Comparison of ENCODE assay signal across 20 mouse cellular contexts in the genomic region with DNA sequence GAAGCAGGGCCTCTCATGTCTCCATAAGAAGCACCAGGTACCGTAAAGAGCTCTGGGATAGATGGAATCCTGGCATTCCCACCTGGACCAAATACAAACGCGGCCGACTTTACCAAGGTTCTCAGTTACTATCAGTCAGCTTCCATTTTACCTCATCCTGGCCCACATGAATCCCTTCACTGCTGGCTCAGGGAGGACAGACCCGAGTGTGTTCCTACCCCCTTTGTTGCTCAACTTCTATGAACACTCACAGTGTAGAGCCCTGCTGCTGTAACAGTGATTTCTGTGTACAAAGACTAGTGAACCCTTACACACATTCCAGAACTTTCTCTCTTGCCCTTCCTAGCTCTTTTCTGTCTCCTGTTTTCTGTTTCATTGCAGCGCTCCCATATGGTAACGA.
DNase-seq lines count a peak whose midpoint lies in the region; ATAC-seq and TF ChIP-seq lines count a peak whose summit lies in the region.
"Had no signal": no experiment of that assay in that cellular context is flagged by ENCODE, and none has a peak within 500 bp of the region (broad histone marks: within the 10 kb centered on the region; RNA-seq: fewer than 3 reads in every experiment).

No protein-coding gene starts in this region.

- H3K9me3 ChIP-seq in heart, embryonic 12.5 days (replicated peaks): no peaks in the 10 kb centered on the region; the same call in 1 of the 2 replicates
- no peaks in the 10 kb centered on the region for H3K9me3 ChIP-seq in lung, embryonic 16.5 days (ENCODE audit: control insufficient read depth, low read length)
- no peaks in the 10 kb centered on the region for H3K9me3 ChIP-seq in lung, postnatal 0 days (ENCODE audit: low read length)
- H3K9me3 ChIP-seq: G1E had no signal

- no peak for TF ChIP-seq EP300 in lung, postnatal 0 days (IDR thresholded peaks at IDR 0.05)

- no peak overlapping the region for H3K4me3 ChIP-seq in heart, embryonic 12.5 days
- no peak overlapping the region for H3K4me3 ChIP-seq in lung, embryonic 16.5 days (ENCODE audit: low read length)
- H3K4me3 ChIP-seq in lung, postnatal 0 days (ENCODE audit: low read depth, low read length): no peak overlapping the region

- no peak for ATAC-seq in heart, embryonic 12.5 days (ENCODE audit: insufficient number of reproducible peaks, low FRiP score)
- ATAC-seq in lung, embryonic 16.5 days (ENCODE audit: low read depth): peak; percentile 59
- ATAC-seq in lung, postnatal 0 days: peak; percentile 62; the same call in 1 of the 2 replicates
- ATAC-seq: activated CD4-positive, CD25-positive, alpha-beta regulatory T cell, adult 4 months; CD4-positive, CD25-positive, alpha-beta regulatory T cell, adult 4 months; Patski had no signal

- H3K9ac ChIP-seq in heart, embryonic 12.5 days: no peak overlapping the region
- no peak overlapping the region for H3K9ac ChIP-seq in lung, embryonic 16.5 days (ENCODE audit: low read length)
- no peak overlapping the region for H3K9ac ChIP-seq in lung, postnatal 0 days (replicated peaks; ENCODE audit: low read depth)

- 87% methylated on average over 7 of the region's 7 CpGs for WGBS in heart, embryonic 12.5 days
- WGBS in lung, embryonic 16.5 days: 82% methylated on average over 7 of the region's 7 CpGs
- WGBS in lung, postnatal 0 days: 82% methylated on average over 7 of the region's 7 CpGs

- no peaks in the 10 kb centered on the region for H3K4me1 ChIP-seq in heart, embryonic 12.5 days (replicated peaks)
- peaks cover 3% of the 10 kb centered on the region for H3K4me1 ChIP-seq in lung, embryonic 16.5 days (replicated peaks; ENCODE audit: control insufficient read depth, insufficient read depth, low read length)
- no peaks in the 10 kb centered on the region for H3K4me1 ChIP-seq in lung, postnatal 0 days (ENCODE audit: insufficient read depth, low read depth, low read length)

- H3K4me2 ChIP-seq in heart, embryonic 12.5 days: no peak overlapping the region
- no peak overlapping the region for H3K4me2 ChIP-seq in lung, embryonic 16.5 days (ENCODE audit: low read depth, low read length)
- no peak overlapping the region for H3K4me2 ChIP-seq in lung, postnatal 0 days (replicated peaks; ENCODE audit: low read depth, low read length)

- H3K27me3 ChIP-seq in heart, embryonic 12.5 days (replicated peaks): no peaks in the 10 kb centered on the region
- no peaks in the 10 kb centered on the region for H3K27me3 ChIP-seq in lung, embryonic 16.5 days (ENCODE audit: control insufficient read depth, insufficient read depth, low read depth, low read length)
- no peaks in the 10 kb centered on the region for H3K27me3 ChIP-seq in lung, postnatal 0 days (replicated peaks; ENCODE audit: insufficient read depth, low read length)

- H3K27ac ChIP-seq in heart, embryonic 12.5 days (ENCODE audit: poor library complexity, severe bottlenecking): no peak overlapping the region
- H3K27ac ChIP-seq in lung, embryonic 16.5 days (ENCODE audit: low read length): peak overlapping the region; percentile 63; the same call in 1 of the 2 replicates
- no peak overlapping the region for H3K27ac ChIP-seq in lung, postnatal 0 days (ENCODE audit: low read length)

- DNase-seq in heart, adult 11 months: peak; percentile 83
- DNase-seq in lung, postnatal 36 days: no peak
- no peak for DNase-seq in lung, postnatal 0 days (ENCODE audit: low spot score)
- no peak for DNase-seq in lung, adult 18-20 months
- DNase-seq: adrenal gland, adult 2 months; adrenal gland, adult 8-10 months; adrenal gland, postnatal 10 days; adrenal gland, postnatal 14 days; adrenal gland, postnatal 25 days; adrenal gland, postnatal 36 days; B cell, adult 2 months; cerebellum, adult 11 months; cerebellum, adult 11-12 months; cerebellum, adult 18-20 months had no signal

- H3K36me3 ChIP-seq in heart, embryonic 12.5 days: no peaks in the 10 kb centered on the region
- no peaks in the 10 kb centered on the region for H3K36me3 ChIP-seq in lung, embryonic 16.5 days (ENCODE audit: control insufficient read depth, insufficient read depth, low read length)
- no peaks in the 10 kb centered on the region for H3K36me3 ChIP-seq in lung, postnatal 0 days (ENCODE audit: insufficient read depth, low read length)
- H3K36me3 ChIP-seq: G1E had no signal

- no peak for TF ChIP-seq CTCF in lung, postnatal 0 days (IDR thresholded peaks at IDR 0.05)
